Mouse (Mus musculus) neural tube, embryonic 12.5 days (tissue): Measurements from ENCODE around the gene Pdxk. TPM values are rescaled to one million over a fixed set of nuclear protein-coding genes. Genes with fewer than 3 reads are reported as not detected.

ENCODE experiments used
- ATAC-seq: fragments of 200-750 bp; cut with Nextera tagmentation; 2 replicates; pipeline ENCODE4 v1.8.0; 2017; ENCODE audit warnings: low read depth, mild to moderate bottlenecking, moderate TSS enrichment, moderate library complexity; ENCODE audit not compliant: low FRiP score
- H3K27ac ChIP-seq: fragments of 300-500 bp; sonication (generic); 2 replicates; pipeline ENCODE4 v1.5.1; 2016
- H3K27me3 ChIP-seq: fragments of 300-500 bp; sonication (generic); replicated peaks from 2 replicates; pipeline ENCODE4 v1.6.1; 2016; ENCODE audit warnings: mild to moderate bottlenecking
- H3K36me3 ChIP-seq: fragments of 300-500 bp; sonication (generic); 2 replicates; pipeline ENCODE4 v1.6.1; 2016; ENCODE audit warnings: mild to moderate bottlenecking
- H3K4me1 ChIP-seq: fragments of 300-500 bp; sonication (generic); 2 replicates; pipeline ENCODE4 v1.6.1; 2016
- H3K4me2 ChIP-seq: fragments of 300-500 bp; sonication (generic); replicated peaks from 2 replicates; pipeline ENCODE4 v1.6.1; 2016; ENCODE audit warnings: mild to moderate bottlenecking
- H3K4me3 ChIP-seq: fragments of 300-500 bp; sonication (generic); 2 replicates; pipeline ENCODE4 v1.5.1; 2016
- H3K9ac ChIP-seq: fragments of 300-500 bp; sonication (generic); 2 replicates; pipeline ENCODE4 v1.6.1; 2016; ENCODE audit warnings: mild to moderate bottlenecking
- H3K9me3 ChIP-seq: fragments of 300-500 bp; sonication (generic); 2 replicates; pipeline ENCODE4 v1.6.1; 2016; ENCODE audit warnings: mild to moderate bottlenecking
- WGBS: fragments of 180-500 bp; shearing (Covaris S2); methylation state at CpG from one replicate; pipeline ENCODE4 v1.1.7; 2016; 5-methylcytosine and 5-hydroxymethylcytosine counted together
- microRNA-seq: library from miRNA; unstranded; fragments of <30 nt; microRNA quantifications from one replicate; pipeline ENCODE4, GENCODE M21; 2017
- polyA plus RNA-seq: library from polyadenylated mRNA; unstranded; fragments of >200 nt; fragmentation: Nextera tagmentation; extraction: Ambion mirVana; gene quantifications from 2 replicates; pipeline ENCODE4 v1.2.1, GENCODE M21; 2016

The Pdxk gene
- polyA plus RNA-seq, 1 experiment from 2014 or later, result 9.0 TPM

- Histone ChIP-seq H3K9ac (no peak overlapping the region), H3K4me1 (no peaks in the 10 kb centered on the region; the same call in 1 of the 2 replicates), H3K4me3 (no peak overlapping the region), H3K36me3 (no peaks in the 10 kb centered on the region), H3K4me2 (no peak overlapping the region), H3K27ac (no peak overlapping the region), H3K27me3 (peaks cover 35% of the 10 kb centered on the region), H3K9me3 (no peaks in the 10 kb centered on the region)
- WGBS, result 47% methylated on average over 20 of the region's 20 CpGs
- ATAC-seq, result no peak
Observed at GRCm38 (mm10) chr10:78388216-78388980, 76.4 kb downstream of the Pdxk start.

Small RNAs within 50 kb of the gene (microRNA-seq; reads per million reads assigned to microRNA genes)
- not detected for gene Mir6410
- 1.3 reads per million for gene Mir6907
- gene Mir6908, result not detected

Other genes starting within 250 kb of the Pdxk start
- 24.9 and 28.6 TPM in 2 replicates for gene Trappc10, start 220.3 kb downstream of the Pdxk start, polyA plus RNA-seq
- gene Agpat3, start 112.5 kb downstream of the Pdxk start, polyA plus RNA-seq, result 62.4 and 65.1 TPM in 2 replicates
- gene Rrp1, start 51.9 kb downstream of the Pdxk start, polyA plus RNA-seq, result 333 and 347 TPM in 2 replicates
- gene Cstb, start 39.3 kb downstream of the Pdxk start, polyA plus RNA-seq, result 105 and 110 TPM in 2 replicates
- not detected in 2 replicates for gene Olfr1358, start 52.5 kb upstream of the Pdxk start, polyA plus RNA-seq
- gene Ilvbl, start 109.4 kb upstream of the Pdxk start, polyA plus RNA-seq, result 47.1 and 51.8 TPM in 2 replicates
- gene Syde1, start 127.0 kb upstream of the Pdxk start, polyA plus RNA-seq, result 7.8 and 7.9 TPM in 2 replicates
- not detected in 2 replicates for gene Olfr1357, start 153.1 kb upstream of the Pdxk start, polyA plus RNA-seq